Mouse (Mus musculus): ENCODE results near the gene Prok1. TPM values are rescaled to one million over a fixed set of nuclear protein-coding genes. Genes with fewer than 3 reads are reported as not detected.

The Prok1 gene
- polyA plus RNA-seq, 1 experiment from 2014 or later = 0.08 TPM

- no peaks in the 10 kb centered on the region for H3K36me3 ChIP-seq
- no peaks in the 10 kb centered on the region; the same call in 1 of the 2 replicates for H3K27me3 ChIP-seq
- H3K27ac ChIP-seq = no peak overlapping the region
- no peaks in the 10 kb centered on the region for H3K9me3 ChIP-seq
- WGBS = 7% methylated on average over 11 of the region's 11 CpGs
- ATAC-seq (ENCODE audit: low FRiP score, low read depth) = peak; percentile 39; the same call in 1 of the 2 replicates
- 0 out of 2 replicates have a peak, but pooled peaks cover 5% of the 10 kb centered on the region for H3K4me1 ChIP-seq
- H3K4me2 ChIP-seq (replicated peaks) = no peak overlapping the region
- H3K4me3 ChIP-seq = no peak overlapping the region
- H3K9ac ChIP-seq = no peak overlapping the region
Observed at GRCm38 (mm10) chr3:107233351-107233813, 6.1 kb downstream of the Prok1 start.

- WGBS = 39% methylated on average over 4 of the region's 4 CpGs
- H3K4me2 ChIP-seq (replicated peaks) = no peak overlapping the region
- H3K27ac ChIP-seq = no peak overlapping the region
- H3K4me1 ChIP-seq = 0 out of 2 replicates have a peak, but pooled peaks cover 5% of the 10 kb centered on the region
- no peaks in the 10 kb centered on the region for H3K36me3 ChIP-seq
- H3K27me3 ChIP-seq = no peaks in the 10 kb centered on the region; the same call in 1 of the 2 replicates
- no peak overlapping the region for H3K9ac ChIP-seq
- no peaks in the 10 kb centered on the region for H3K9me3 ChIP-seq
- no peak overlapping the region for H3K4me3 ChIP-seq
- no peak for ATAC-seq (ENCODE audit: low FRiP score, low read depth)
Observed at GRCm38 (mm10) chr3:107231202-107231601, 8.3 kb downstream of the Prok1 start.

- Histone ChIP-seq H3K27ac (no peak within 1 kb of the TSS), H3K4me2 (replicated peaks) (no peak within 1 kb of the TSS), H3K9me3 (no peaks in the 10 kb centered on the region), H3K9ac (0 out of 2 replicates have a peak within 1 kb of the TSS, but pooled peaks have one; percentile 13), H3K36me3 (no peaks in the 10 kb centered on the region), H3K4me1 (0 out of 2 replicates have a peak, but pooled peaks cover 5% of the 10 kb centered on the region), H3K4me3 (no peak within 1 kb of the TSS), H3K27me3 (no peaks in the 10 kb centered on the region; the same call in 1 of the 2 replicates)
- WGBS = 43% methylated on average over 1 of the region's 1 CpGs
- no peak for ATAC-seq (ENCODE audit: low FRiP score, low read depth)
Observed at GRCm38 (mm10) chr3:107230527-107230926, 9.0 kb downstream of the Prok1 start, which contains the start of gene A630076J17Rik. TSS of gene A630076J17Rik (plus strand) at chr3:107230614.

GRCm38 (mm10) chr3:107229822-107230221 is 9.7 kb downstream of the Prok1 start:
- Histone ChIP-seq H3K4me3 (no peak overlapping the region), H3K27ac (no peak overlapping the region), H3K36me3 (no peaks in the 10 kb centered on the region), H3K4me2 (replicated peaks) (no peak overlapping the region), H3K9me3 (no peaks in the 10 kb centered on the region), H3K27me3 (no peaks in the 10 kb centered on the region; the same call in 1 of the 2 replicates), H3K4me1 (0 out of 2 replicates have a peak, but pooled peaks cover 5% of the 10 kb centered on the region), H3K9ac (0 out of 2 replicates have a peak overlapping the region, but pooled peaks have one; percentile 13)
- ATAC-seq (ENCODE audit: low FRiP score, low read depth) = no peak
- WGBS = 66% methylated on average over 5 of the region's 5 CpGs

GRCm38 (mm10) chr3:107229221-107229620 is 10.3 kb downstream of the Prok1 start:
- Histone ChIP-seq H3K4me2 (replicated peaks) (no peak overlapping the region), H3K9ac (no peak overlapping the region), H3K9me3 (no peaks in the 10 kb centered on the region), H3K27ac (no peak overlapping the region), H3K36me3 (no peaks in the 10 kb centered on the region), H3K27me3 (no peaks in the 10 kb centered on the region; the same call in 1 of the 2 replicates), H3K4me3 (no peak overlapping the region), H3K4me1 (0 out of 2 replicates have a peak, but pooled peaks cover 5% of the 10 kb centered on the region)
- no peak for ATAC-seq (ENCODE audit: low FRiP score, low read depth)
- WGBS = 77% methylated on average over 5 of the region's 5 CpGs

- ATAC-seq (ENCODE audit: low FRiP score, low read depth) = no peak
Observed at GRCm38 (mm10) chr3:107225820-107226219, 13.7 kb downstream of the Prok1 start.

GRCm38 (mm10) chr3:107223230-107223629 is 16.3 kb downstream of the Prok1 start:
- 69% methylated on average over 1 of the region's 1 CpGs for WGBS
- H3K4me1 ChIP-seq = no peaks in the 10 kb centered on the region
- H3K9ac ChIP-seq = no peak overlapping the region
- H3K27me3 ChIP-seq = no peaks in the 10 kb centered on the region
- H3K9me3 ChIP-seq = no peaks in the 10 kb centered on the region
- no peak overlapping the region for H3K4me3 ChIP-seq
- no peak overlapping the region for H3K4me2 ChIP-seq (replicated peaks)
- no peak overlapping the region for H3K27ac ChIP-seq
- no peaks in the 10 kb centered on the region for H3K36me3 ChIP-seq
- no peak for ATAC-seq (ENCODE audit: low FRiP score, low read depth)

More at GRCm38 (mm10) chr3:107225820-107226219, 13.7 kb downstream of the Prok1 start:
- Histone ChIP-seq H3K36me3 (no peaks in the 10 kb centered on the region), H3K9me3 (no peaks in the 10 kb centered on the region), H3K9ac (no peak overlapping the region), H3K4me2 (replicated peaks) (no peak overlapping the region), H3K4me1 (0 out of 2 replicates have a peak, but pooled peaks cover 5% of the 10 kb centered on the region), H3K4me3 (no peak overlapping the region), H3K27ac (no peak overlapping the region), H3K27me3 (no peaks in the 10 kb centered on the region)
- 91% methylated on average over 5 of the region's 5 CpGs for WGBS

GRCm38 (mm10) chr3:107221608-107222007 is 17.9 kb downstream of the Prok1 start, which contains the start of gene Cym:
TSS of gene Cym (minus strand) at chr3:107221732.
- no peak within 1 kb of the TSS for H3K27ac ChIP-seq
- no peaks in the 10 kb centered on the region for H3K27me3 ChIP-seq
- no peak within 1 kb of the TSS for H3K4me2 ChIP-seq (replicated peaks)
- 75% methylated on average over 10 of the region's 10 CpGs for WGBS
- no peak within 1 kb of the TSS for H3K9ac ChIP-seq
- no peaks in the 10 kb centered on the region for H3K9me3 ChIP-seq
- ATAC-seq (ENCODE audit: low FRiP score, low read depth) = no peak
- H3K4me1 ChIP-seq = no peaks in the 10 kb centered on the region
- no peaks in the 10 kb centered on the region for H3K36me3 ChIP-seq
- H3K4me3 ChIP-seq = no peak within 1 kb of the TSS

GRCm38 (mm10) chr3:107218572-107218971 is 20.9 kb downstream of the Prok1 start:
- 87% methylated on average over 7 of the region's 7 CpGs for WGBS
- no peak for ATAC-seq (ENCODE audit: low FRiP score, low read depth)
- no peak overlapping the region for H3K4me3 ChIP-seq

GRCm38 (mm10) chr3:107217101-107217480 is 22.4 kb downstream of the Prok1 start:
- no peak overlapping the region for H3K4me2 ChIP-seq (replicated peaks)
- no peak overlapping the region for H3K4me3 ChIP-seq
- no peaks in the 10 kb centered on the region for H3K27me3 ChIP-seq
- 90% methylated on average over 3 of the region's 3 CpGs for WGBS
- no peak overlapping the region for H3K27ac ChIP-seq
- no peaks in the 10 kb centered on the region for H3K36me3 ChIP-seq
- no peak for ATAC-seq (ENCODE audit: low FRiP score, low read depth)
- no peaks in the 10 kb centered on the region for H3K9me3 ChIP-seq
- H3K9ac ChIP-seq = no peak overlapping the region
- no peaks in the 10 kb centered on the region for H3K4me1 ChIP-seq

More at GRCm38 (mm10) chr3:107218572-107218971, 20.9 kb downstream of the Prok1 start:
- no peaks in the 10 kb centered on the region for H3K4me1 ChIP-seq
- no peaks in the 10 kb centered on the region for H3K9me3 ChIP-seq
- no peak overlapping the region for H3K27ac ChIP-seq
- no peak overlapping the region for H3K4me2 ChIP-seq (replicated peaks)
- no peaks in the 10 kb centered on the region for H3K36me3 ChIP-seq
- no peaks in the 10 kb centered on the region for H3K27me3 ChIP-seq
- no peak overlapping the region for H3K9ac ChIP-seq

GRCm38 (mm10) chr3:107216400-107217100 is 23.0 kb downstream of the Prok1 start:
- no peak overlapping the region for H3K9ac ChIP-seq
- no peaks in the 10 kb centered on the region for H3K4me1 ChIP-seq
- WGBS = 61% methylated on average over 8 of the region's 8 CpGs
- no peak overlapping the region for H3K27ac ChIP-seq
- no peaks in the 10 kb centered on the region for H3K36me3 ChIP-seq
- no peak overlapping the region for H3K4me3 ChIP-seq
- no peak overlapping the region for H3K4me2 ChIP-seq (replicated peaks)
- no peaks in the 10 kb centered on the region for H3K9me3 ChIP-seq
- ATAC-seq (ENCODE audit: low FRiP score, low read depth) = no peak
- no peaks in the 10 kb centered on the region for H3K27me3 ChIP-seq

GRCm38 (mm10) chr3:107214606-107215005 is 24.9 kb downstream of the Prok1 start:
- no peak for ATAC-seq (ENCODE audit: low FRiP score, low read depth)
- H3K27ac ChIP-seq = no peak overlapping the region
- no peaks in the 10 kb centered on the region for H3K4me1 ChIP-seq
- H3K27me3 ChIP-seq = no peaks in the 10 kb centered on the region
- no peaks in the 10 kb centered on the region for H3K36me3 ChIP-seq
- no peak overlapping the region for H3K9ac ChIP-seq
- H3K4me3 ChIP-seq = no peak overlapping the region
- no peak overlapping the region for H3K4me2 ChIP-seq (replicated peaks)
- H3K9me3 ChIP-seq = no peaks in the 10 kb centered on the region
- 78% methylated on average over 5 of the region's 5 CpGs for WGBS
